In genomic region chr4:82519935-82520334, GRCm38 (mm10) we compare ENCODE assay signal across 20 mouse cellular contexts.
DNase-seq lines count a peak whose midpoint lies in the region; ATAC-seq and TF ChIP-seq lines count a peak whose summit lies in the region.
"Had no signal": no experiment of that assay in that cellular context is flagged by ENCODE, and none has a peak within 500 bp of the region (broad histone marks: within the 10 kb centered on the region; RNA-seq: fewer than 3 reads in every experiment).

No protein-coding gene starts in this region.

- ATAC-seq in forebrain, embryonic 13.5 days, result peak; percentile 71
- peak; percentile 43; the same call in 1 of the 2 replicates for ATAC-seq in hindbrain, embryonic 14.5 days (ENCODE audit: low FRiP score)
- ATAC-seq in hindbrain, embryonic 12.5 days (ENCODE audit: low FRiP score), result no peak
- ATAC-seq: forebrain, postnatal 0 days; inflammation-experienced regulatory T-cells, adult 6 months; Patski had no signal

- no peak for TF ChIP-seq CTCF in brain, embryonic 14.5 days (IDR thresholded peaks at IDR 0.05; ENCODE audit: borderline replicate concordance, extremely low read depth, insufficient read depth, insufficient read length)

- peaks cover 29% of the 10 kb centered on the region; the same call in 1 of the 2 replicates for H3K36me3 ChIP-seq in forebrain, embryonic 13.5 days (ENCODE audit: poor library complexity, severe bottlenecking)
- no peaks in the 10 kb centered on the region for H3K36me3 ChIP-seq in forebrain, embryonic 10.5 days (replicated peaks)
- H3K36me3 ChIP-seq in hindbrain, embryonic 14.5 days (replicated peaks; ENCODE audit: control insufficient read depth, insufficient read depth), result no peaks in the 10 kb centered on the region
- H3K36me3 ChIP-seq in hindbrain, embryonic 12.5 days, result no peaks in the 10 kb centered on the region
- H3K36me3 ChIP-seq: embryonic facial prominence, embryonic 12.5 days had no signal

- H3K4me2 ChIP-seq in forebrain, embryonic 13.5 days, result no peak overlapping the region
- no peak overlapping the region for H3K4me2 ChIP-seq in hindbrain, embryonic 14.5 days (replicated peaks)
- H3K4me2 ChIP-seq in hindbrain, embryonic 12.5 days (replicated peaks), result no peak overlapping the region
- H3K4me2 ChIP-seq: embryonic facial prominence, embryonic 12.5 days had no signal

- H3K4me3 ChIP-seq in forebrain, embryonic 13.5 days, result no peak overlapping the region
- H3K4me3 ChIP-seq in forebrain, embryonic 10.5 days, result no peak overlapping the region
- no peak overlapping the region for H3K4me3 ChIP-seq in hindbrain, embryonic 14.5 days (replicated peaks; ENCODE audit: low read length)
- no peak overlapping the region for H3K4me3 ChIP-seq in hindbrain, embryonic 12.5 days
- H3K4me3 ChIP-seq: embryonic facial prominence, embryonic 12.5 days; heart, adult 2 months; layer of hippocampus, adult 2 months had no signal

- H3K27ac ChIP-seq in forebrain, embryonic 13.5 days, result no peak overlapping the region
- H3K27ac ChIP-seq in forebrain, embryonic 10.5 days, result no peak overlapping the region
- H3K27ac ChIP-seq in hindbrain, embryonic 14.5 days, result no peak overlapping the region
- no peak overlapping the region for H3K27ac ChIP-seq in hindbrain, embryonic 12.5 days
- H3K27ac ChIP-seq: embryonic facial prominence, embryonic 12.5 days; heart, adult 2 months; layer of hippocampus, adult 2 months had no signal

- H3K9me3 ChIP-seq in forebrain, embryonic 13.5 days (replicated peaks), result no peaks in the 10 kb centered on the region
- no peaks in the 10 kb centered on the region for H3K9me3 ChIP-seq in forebrain, embryonic 10.5 days
- no peaks in the 10 kb centered on the region for H3K9me3 ChIP-seq in hindbrain, embryonic 14.5 days (ENCODE audit: control insufficient read depth, low read length)
- no peaks in the 10 kb centered on the region for H3K9me3 ChIP-seq in hindbrain, embryonic 12.5 days (replicated peaks)
- H3K9me3 ChIP-seq: embryonic facial prominence, embryonic 12.5 days had no signal

- peaks cover 16% of the 10 kb centered on the region for H3K4me1 ChIP-seq in forebrain, embryonic 13.5 days
- H3K4me1 ChIP-seq in forebrain, embryonic 10.5 days, result 0 out of 2 replicates have a peak, but pooled peaks cover 3% of the 10 kb centered on the region
- H3K4me1 ChIP-seq in hindbrain, embryonic 14.5 days (replicated peaks; ENCODE audit: control insufficient read depth, insufficient read depth, low read length), result 0 out of 2 replicates have a peak, but pooled peaks cover 2% of the 10 kb centered on the region
- H3K4me1 ChIP-seq in hindbrain, embryonic 12.5 days, result no peaks in the 10 kb centered on the region
- H3K4me1 ChIP-seq: embryonic facial prominence, embryonic 12.5 days had no signal

- no peak for TF ChIP-seq POLR2A in brain, embryonic 14.5 days (IDR thresholded peaks at IDR 0.05; ENCODE audit: borderline replicate concordance, extremely low read depth, insufficient read depth, insufficient read length, poor library complexity, severe bottlenecking)

- WGBS in forebrain, embryonic 13.5 days, result 92% methylated on average over 4 of the region's 4 CpGs
- WGBS in forebrain, embryonic 10.5 days, result 91% methylated on average over 4 of the region's 4 CpGs
- WGBS in hindbrain, embryonic 14.5 days, result 86% methylated on average over 4 of the region's 4 CpGs
- 89% methylated on average over 4 of the region's 4 CpGs for WGBS in hindbrain, embryonic 12.5 days

- no peak for DNase-seq in forebrain, embryonic 10.5 days (ENCODE audit: extremely low spot score, low spot score)
- no peak for DNase-seq in hindbrain, embryonic 14.5 days (ENCODE audit: low spot score)
- DNase-seq in brain, embryonic 14.5 days (ENCODE audit: low read depth), result peak; percentile 38
- DNase-seq in fat pad, adult 2 months (ENCODE audit: extremely low read depth, low read depth, low spot score), result peak; percentile 83
- DNase-seq in frontal cortex, postnatal 10 days (ENCODE audit: low spot score in 2 of 2), result no peak
- no peak for DNase-seq in layer of hippocampus, adult 18-20 months (ENCODE audit: low spot score in 2 of 2)
- DNase-seq: B cell, adult 2 months; forebrain, postnatal 0 days; heart, adult 2 months; liver; lung, adult 18-20 months; lung, postnatal 36 days; retina, postnatal 1 day; thymus, adult 18-20 months had no signal

- H3K27me3 ChIP-seq in forebrain, embryonic 13.5 days, result no peaks in the 10 kb centered on the region
- no peaks in the 10 kb centered on the region for H3K27me3 ChIP-seq in forebrain, embryonic 10.5 days (ENCODE audit: poor library complexity, severe bottlenecking)
- no peaks in the 10 kb centered on the region for H3K27me3 ChIP-seq in hindbrain, embryonic 14.5 days (ENCODE audit: control insufficient read depth, insufficient read depth, low read length)
- no peaks in the 10 kb centered on the region for H3K27me3 ChIP-seq in hindbrain, embryonic 12.5 days
- H3K27me3 ChIP-seq: embryonic facial prominence, embryonic 12.5 days; Patski had no signal

- H3K9ac ChIP-seq in forebrain, embryonic 13.5 days, result no peak overlapping the region
- no peak overlapping the region for H3K9ac ChIP-seq in hindbrain, embryonic 14.5 days
- no peak overlapping the region for H3K9ac ChIP-seq in hindbrain, embryonic 12.5 days
- H3K9ac ChIP-seq: embryonic facial prominence, embryonic 12.5 days; forebrain, postnatal 0 days had no signal

Comparison
In these comparisons a context has a peak if more than half of its experiments do, and no peak if none do; other contexts are left out.
1. DNase-seq: peak in brain, embryonic 14.5 days (single experiment) and fat pad, adult 2 months (single experiment); none in forebrain, embryonic 10.5 days (single experiment), hindbrain, embryonic 14.5 days (single experiment), frontal cortex, postnatal 10 days (0 of 2) and layer of hippocampus, adult 18-20 months (0 of 2).